Mouse (Mus musculus) liver, adult 2 months (tissue): ENCODE results near the gene 1700102P08Rik.

Source experiments
- CTCF ChIP-seq: fragments of 200-500 bp; IDR thresholded peaks from 2 replicates; pipeline ENCODE4 v1.5.1; 2011; ENCODE audit warnings: low read depth, low read length, control low read depth
- POLR2A ChIP-seq: fragments of 200-500 bp; IDR thresholded peaks from 2 replicates; pipeline ENCODE4 v1.6.1; 2011; ENCODE audit warnings: low read length, control low read depth; ENCODE audit not compliant: insufficient read depth; ENCODE audit errors: extremely low read depth

DNA sequence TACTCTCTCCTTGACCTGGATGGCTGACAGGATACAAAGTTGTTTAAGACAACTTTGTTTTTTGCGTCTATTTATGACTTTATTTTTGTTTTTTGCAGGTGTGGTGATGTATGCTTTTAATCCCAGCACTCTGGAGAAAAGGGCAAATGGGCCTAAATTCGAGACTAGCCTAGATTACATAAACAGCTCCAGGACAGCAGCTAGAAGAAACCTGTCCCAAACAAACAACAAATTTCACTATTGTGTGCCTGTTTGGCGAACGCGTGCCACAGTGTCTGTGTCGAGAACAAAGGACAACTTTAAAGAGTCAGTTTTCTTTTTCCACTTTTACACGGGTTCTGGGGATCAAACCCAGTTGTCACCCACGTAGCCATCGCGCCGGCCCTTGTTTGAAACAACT is 45.6 kb upstream of the 1700102P08Rik start:
- TF ChIP-seq POLR2A, result no peak
- no peak for TF ChIP-seq CTCF
